In the genomic region with DNA sequence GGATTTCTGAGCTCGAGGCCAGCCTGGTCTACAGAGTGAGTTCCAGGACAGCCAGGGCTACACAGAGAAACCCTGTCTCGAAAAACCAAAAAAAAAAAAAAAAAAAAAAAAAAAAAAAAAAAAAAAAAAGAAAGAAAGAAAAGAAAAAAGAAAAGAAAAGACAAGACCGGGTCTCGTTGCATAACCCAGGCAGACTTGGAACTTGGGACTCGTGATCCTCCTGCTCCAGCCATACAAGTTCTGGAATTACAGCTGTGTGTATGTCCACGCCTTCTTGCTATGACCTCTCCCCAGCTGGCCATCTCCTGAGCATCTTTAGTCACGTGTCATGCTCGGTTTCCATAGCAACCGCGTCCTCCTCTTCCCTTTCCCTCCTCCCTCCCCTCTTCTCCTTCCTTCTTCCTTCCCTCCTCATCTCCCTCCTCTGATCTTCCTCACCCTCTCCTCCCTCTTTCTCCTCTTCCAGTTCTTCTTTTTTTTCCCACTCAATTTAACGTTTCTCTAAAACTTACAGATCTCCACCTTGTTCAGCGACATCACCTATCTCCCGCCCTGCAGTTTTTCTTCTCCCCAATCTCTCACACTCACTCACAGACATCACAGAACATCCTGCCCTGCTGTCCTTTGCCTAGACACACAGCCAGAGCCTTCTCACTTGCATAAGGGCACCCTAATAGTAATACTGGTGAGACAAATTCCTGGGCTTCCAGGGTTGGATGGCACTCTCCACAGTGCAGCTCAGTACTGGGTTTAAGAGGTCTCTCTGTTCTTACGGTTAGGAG, we compare ENCODE assay signal across 15 mouse cellular contexts. TPM values are rescaled to one million over a fixed set of nuclear protein-coding genes. Genes with fewer than 3 reads are reported as not detected.
DNase-seq lines count a peak whose midpoint lies in the region; ATAC-seq lines count a peak whose summit lies in the region.
"Had no signal": no experiment of that assay in that cellular context is flagged by ENCODE, and none has a peak within 500 bp of the region (broad histone marks: within the 10 kb centered on the region; RNA-seq: fewer than 3 reads in every experiment).

No protein-coding gene starts in this region.

- H3K9me3 ChIP-seq in midbrain, embryonic 14.5 days (ENCODE audit: control insufficient read depth, low read length), result no peaks in the 10 kb centered on the region
- no peaks in the 10 kb centered on the region for H3K9me3 ChIP-seq in midbrain, embryonic 15.5 days
- H3K9me3 ChIP-seq: embryonic facial prominence, embryonic 13.5 days had no signal

- peak; percentile 31 to 33 for DNase-seq in cerebellum, postnatal 10 days
- DNase-seq in midbrain, embryonic 14.5 days, result peak; percentile 63
- DNase-seq in embryo, embryonic 10.5 days (ENCODE audit: low spot score), result peak; percentile 69
- peak; percentile 82 for DNase-seq in retina, postnatal 1 day
- no peak for DNase-seq in urinary bladder, postnatal 36 days (ENCODE audit: low spot score in 2 of 2)
- DNase-seq in cerebellum, postnatal 36 days, result no peak
- DNase-seq: cerebellum, adult 11 months; heart, adult 11 months; heart, postnatal 36 days; kidney, postnatal 14 days; right cerebral cortex, postnatal 4 days had no signal

- no peaks in the 10 kb centered on the region for H3K27me3 ChIP-seq in midbrain, embryonic 14.5 days (ENCODE audit: control insufficient read depth, insufficient read depth, low read length)
- no peaks in the 10 kb centered on the region for H3K27me3 ChIP-seq in midbrain, embryonic 15.5 days (replicated peaks)

- ATAC-seq in cerebellum, adult (ENCODE audit: insufficient number of reproducible peaks, low FRiP score, low TSS enrichment), result no peak
- no peak for ATAC-seq in midbrain, embryonic 14.5 days (ENCODE audit: low FRiP score, low TSS enrichment)
- no peak for ATAC-seq in midbrain, embryonic 15.5 days (replicated peaks)

- H3K4me3 ChIP-seq in midbrain, embryonic 14.5 days (replicated peaks; ENCODE audit: low read depth, low read length), result no peak overlapping the region
- H3K4me3 ChIP-seq in midbrain, embryonic 15.5 days, result no peak overlapping the region
- H3K4me3 ChIP-seq: embryonic facial prominence, embryonic 13.5 days had no signal

- H3K9ac ChIP-seq in midbrain, embryonic 14.5 days (replicated peaks; ENCODE audit: low read length), result no peak overlapping the region
- no peak overlapping the region for H3K9ac ChIP-seq in midbrain, embryonic 15.5 days
- H3K9ac ChIP-seq: embryonic facial prominence, embryonic 13.5 days had no signal

- no peak overlapping the region for H3K27ac ChIP-seq in midbrain, embryonic 14.5 days (replicated peaks; ENCODE audit: low read depth, low read length)
- H3K27ac ChIP-seq in midbrain, embryonic 15.5 days, result no peak overlapping the region
- H3K27ac ChIP-seq: embryonic facial prominence, embryonic 13.5 days; macrophage had no signal

- no peak overlapping the region for H3K4me2 ChIP-seq in midbrain, embryonic 14.5 days (ENCODE audit: low read length)
- H3K4me2 ChIP-seq in midbrain, embryonic 15.5 days, result no peak overlapping the region
- H3K4me2 ChIP-seq: embryonic facial prominence, embryonic 13.5 days had no signal

- no peaks in the 10 kb centered on the region for H3K4me1 ChIP-seq in midbrain, embryonic 14.5 days (ENCODE audit: control insufficient read depth, insufficient read depth, low read length)
- 0 out of 2 replicates have a peak, but pooled peaks cover 6% of the 10 kb centered on the region for H3K4me1 ChIP-seq in midbrain, embryonic 15.5 days
- H3K4me1 ChIP-seq: embryonic facial prominence, embryonic 13.5 days had no signal

- WGBS in midbrain, embryonic 14.5 days, result 46% methylated on average over 13 of the region's 14 CpGs
- WGBS in midbrain, embryonic 15.5 days, result 51% methylated on average over 14 of the region's 14 CpGs

- H3K36me3 ChIP-seq in midbrain, embryonic 14.5 days (ENCODE audit: control insufficient read depth, insufficient read depth, low read length), result no peaks in the 10 kb centered on the region
- no peaks in the 10 kb centered on the region for H3K36me3 ChIP-seq in midbrain, embryonic 15.5 days (replicated peaks)
- H3K36me3 ChIP-seq: embryonic facial prominence, embryonic 13.5 days had no signal

RNA-seq across cellular contexts. Expression of a gene that starts 12.8 kb away (rescaled TPM):
- 0.13 TPM in 1 of 2 replicates, not detected in the other for polyA plus RNA-seq in midbrain, embryonic 14.5 days (2014; fragmentation: Nextera tagmentation; extraction: Ambion mirVana)
- polyA plus RNA-seq in midbrain, embryonic 15.5 days (2015; fragmentation: Nextera tagmentation; extraction: Ambion mirVana), result 0.30 and 0.36 TPM in 2 replicates

RNA-seq across cellular contexts. Expression of a gene that starts 12.9 kb away (rescaled TPM):
- polyA plus RNA-seq in midbrain, embryonic 14.5 days (2014; fragmentation: Nextera tagmentation; extraction: Ambion mirVana), result 367 and 400 TPM in 2 replicates
- 365 and 370 TPM in 2 replicates for polyA plus RNA-seq in midbrain, embryonic 15.5 days (2015; fragmentation: Nextera tagmentation; extraction: Ambion mirVana)

Comparison
In these comparisons a context has a peak if more than half of its experiments do, and no peak if none do; other contexts are left out.
1. DNase-seq: peak in cerebellum, postnatal 10 days (2 of 2), midbrain, embryonic 14.5 days (single experiment), embryo, embryonic 10.5 days (single experiment) and retina, postnatal 1 day (single experiment); none in urinary bladder, postnatal 36 days (0 of 2) and cerebellum, postnatal 36 days (0 of 2).